Mouse (Mus musculus) intestine, embryonic 15.5 days (tissue): ENCODE measurements around the gene Smarcd3. TPM values are rescaled to one million over a fixed set of nuclear protein-coding genes. Genes with fewer than 3 reads are reported as not detected.
A peak's percentile ranks its signal among the peaks of the same experiment; 100 is the strongest.

ENCODE experiments used
- ATAC-seq: fragments of 200-750 bp; cut with Nextera tagmentation; 2 replicates; pipeline ENCODE4 v1.8.0; 2017; ENCODE audit warnings: moderate TSS enrichment, moderate library complexity
- H3K27ac ChIP-seq: fragments of 300-500 bp; sonication (generic); 2 replicates; pipeline ENCODE4 v1.5.1; 2015; ENCODE audit warnings: mild to moderate bottlenecking, inconsistent platforms
- H3K27me3 ChIP-seq: fragments of 300-500 bp; sonication (generic); replicated peaks from 2 replicates; pipeline ENCODE4 v1.6.1; 2015; ENCODE audit warnings: inconsistent platforms
- H3K36me3 ChIP-seq: fragments of 300-500 bp; sonication (generic); 2 replicates; pipeline ENCODE4 v1.6.1; 2015; ENCODE audit warnings: inconsistent platforms
- H3K4me1 ChIP-seq: fragments of 300-500 bp; sonication (generic); replicated peaks from 2 replicates; pipeline ENCODE4 v1.6.1; 2015; ENCODE audit warnings: inconsistent platforms
- H3K4me2 ChIP-seq: fragments of 300-500 bp; sonication (generic); replicated peaks from 2 replicates; pipeline ENCODE4 v1.6.1; 2015; ENCODE audit warnings: mild to moderate bottlenecking, inconsistent platforms
- H3K4me3 ChIP-seq: fragments of 300-500 bp; sonication (generic); replicated peaks from 2 replicates; pipeline ENCODE4 v1.5.1; 2015; ENCODE audit warnings: inconsistent platforms
- H3K9ac ChIP-seq: fragments of 300-500 bp; sonication (generic); 2 replicates; pipeline ENCODE4 v1.6.1; 2015; ENCODE audit warnings: inconsistent platforms
- H3K9me3 ChIP-seq: fragments of 300-500 bp; sonication (generic); 2 replicates; pipeline ENCODE4 v1.6.1; 2016; ENCODE audit warnings: inconsistent platforms
- WGBS: fragments of 180-500 bp; shearing (Covaris S2); methylation state at CpG from one replicate; pipeline ENCODE4 v1.1.7; 2015; 5-methylcytosine and 5-hydroxymethylcytosine counted together
- polyA plus RNA-seq: library from polyadenylated mRNA; unstranded; fragments of >200 nt; fragmentation: Nextera tagmentation; extraction: Ambion mirVana; gene quantifications from 2 replicates; pipeline ENCODE4 v1.2.1, GENCODE M21; 2015

Gene Smarcd3
- polyA plus RNA-seq, 1 experiment from 2014 or later, result 15.5 TPM

- H3K36me3 ChIP-seq, result no peaks in the 10 kb centered on the region
- no peak overlapping the region for H3K9ac ChIP-seq
- ATAC-seq, result no peak
- 55% methylated on average over 6 of the region's 6 CpGs for WGBS
- H3K4me3 ChIP-seq, result no peak overlapping the region
- H3K4me2 ChIP-seq, result no peak overlapping the region
- H3K27ac ChIP-seq, result no peak overlapping the region
- H3K27me3 ChIP-seq, result no peaks in the 10 kb centered on the region; the same call in 1 of the 2 replicates
- H3K9me3 ChIP-seq, result no peaks in the 10 kb centered on the region
- H3K4me1 ChIP-seq, result no peaks in the 10 kb centered on the region
Observed at GRCm38 (mm10) chr5:24615097-24615496, 9.1 kb downstream of the Smarcd3 start.

GRCm38 (mm10) chr5:24612302-24612649 lies 11.9 kb downstream of the Smarcd3 start:
- no peaks in the 10 kb centered on the region for H3K4me1 ChIP-seq
- ATAC-seq, result no peak
- no peaks in the 10 kb centered on the region for H3K9me3 ChIP-seq
- no peak overlapping the region for H3K9ac ChIP-seq
- H3K4me3 ChIP-seq, result no peak overlapping the region
- H3K4me2 ChIP-seq, result no peak overlapping the region
- no peaks in the 10 kb centered on the region for H3K36me3 ChIP-seq
- no peak overlapping the region for H3K27ac ChIP-seq
- WGBS, result 75% methylated on average over 5 of the region's 5 CpGs
- no peaks in the 10 kb centered on the region for H3K27me3 ChIP-seq

- ATAC-seq, result 0 out of 2 replicates have a peak, but pooled peaks have one; percentile 23
- no peaks in the 10 kb centered on the region for H3K9me3 ChIP-seq
- H3K36me3 ChIP-seq, result no peaks in the 10 kb centered on the region
- H3K4me1 ChIP-seq, result peaks cover under 1% of the 10 kb centered on the region; the same call in 1 of the 2 replicates
- no peak overlapping the region for H3K9ac ChIP-seq
- no peak overlapping the region for H3K4me3 ChIP-seq
- no peak overlapping the region for H3K27ac ChIP-seq
- H3K27me3 ChIP-seq, result no peaks in the 10 kb centered on the region
- WGBS, result 64% methylated on average over 7 of the region's 7 CpGs
- no peak overlapping the region for H3K4me2 ChIP-seq
Observed at GRCm38 (mm10) chr5:24611366-24612301, 12.6 kb downstream of the Smarcd3 start.

GRCm38 (mm10) chr5:24609388-24609787 lies 14.8 kb downstream of the Smarcd3 start:
- no peak overlapping the region for H3K9ac ChIP-seq
- H3K9me3 ChIP-seq, result no peaks in the 10 kb centered on the region
- no peak overlapping the region for H3K27ac ChIP-seq
- no peaks in the 10 kb centered on the region for H3K27me3 ChIP-seq
- no peaks in the 10 kb centered on the region for H3K36me3 ChIP-seq
- ATAC-seq, result no peak
- no peak overlapping the region for H3K4me3 ChIP-seq
- no peak overlapping the region for H3K4me2 ChIP-seq
- H3K4me1 ChIP-seq, result peaks cover 17% of the 10 kb centered on the region
- 21% methylated on average over 5 of the region's 5 CpGs for WGBS

- Histone ChIP-seq H3K4me1 (peaks cover 40% of the 10 kb centered on the region), H3K27ac (0 out of 2 replicates have a peak overlapping the region, but pooled peaks have one; percentile 95), H3K9ac (peak overlapping the region; percentile 89; the same call in 1 of the 2 replicates), H3K36me3 (no peaks in the 10 kb centered on the region), H3K4me3 (no peak overlapping the region), H3K27me3 (no peaks in the 10 kb centered on the region), H3K9me3 (no peaks in the 10 kb centered on the region), H3K4me2 (peak overlapping the region; percentile 87)
- no peak for ATAC-seq
- WGBS, result 37% methylated on average over 14 of the region's 14 CpGs
Observed at GRCm38 (mm10) chr5:24605980-24606665, 18.1 kb downstream of the Smarcd3 start.

- Histone ChIP-seq H3K4me1 (peaks cover 46% of the 10 kb centered on the region), H3K27ac (peak overlapping the region; percentile 95), H3K9me3 (no peaks in the 10 kb centered on the region), H3K4me3 (peak overlapping the region; percentile 79), H3K9ac (peak overlapping the region; percentile 89), H3K4me2 (peak overlapping the region; percentile 87), H3K27me3 (no peaks in the 10 kb centered on the region; the same call in 1 of the 2 replicates), H3K36me3 (no peaks in the 10 kb centered on the region)
- 15% methylated on average over 6 of the region's 6 CpGs for WGBS
- no peak for ATAC-seq
Observed at GRCm38 (mm10) chr5:24605321-24605979, 18.8 kb downstream of the Smarcd3 start.

GRCm38 (mm10) chr5:24604656-24605100 lies 19.5 kb downstream of the Smarcd3 start:
- H3K9ac ChIP-seq, result peak overlapping the region; percentile 89

GRCm38 (mm10) chr5:24604080-24604655 lies 20.0 kb downstream of the Smarcd3 start:
- Histone ChIP-seq H3K9ac (peak overlapping the region; percentile 89), H3K36me3 (no peaks in the 10 kb centered on the region), H3K9me3 (no peaks in the 10 kb centered on the region), H3K27me3 (peaks cover 4% of the 10 kb centered on the region; the same call in 1 of the 2 replicates), H3K4me1 (peaks cover 51% of the 10 kb centered on the region), H3K4me2 (peak overlapping the region; percentile 87), H3K27ac (peak overlapping the region; percentile 95), H3K4me3 (peak overlapping the region; percentile 79)
- ATAC-seq, result 0 out of 2 replicates have a peak, but pooled peaks have one; percentile 0
- 23% methylated on average over 12 of the region's 12 CpGs for WGBS

More at GRCm38 (mm10) chr5:24604656-24605100, 19.5 kb downstream of the Smarcd3 start:
- ATAC-seq, result peak; percentile 79
- WGBS, result under 1% methylated on average over 46 of the region's 46 CpGs
- Histone ChIP-seq H3K4me1 (peaks cover 49% of the 10 kb centered on the region), H3K4me2 (peak overlapping the region; percentile 87), H3K27me3 (no peaks in the 10 kb centered on the region; the same call in 1 of the 2 replicates), H3K36me3 (no peaks in the 10 kb centered on the region), H3K4me3 (peak overlapping the region; percentile 79), H3K9me3 (no peaks in the 10 kb centered on the region), H3K27ac (peak overlapping the region; percentile 95)

- Histone ChIP-seq H3K4me1 (peaks cover 56% of the 10 kb centered on the region), H3K36me3 (no peaks in the 10 kb centered on the region), H3K27me3 (peaks cover 6% of the 10 kb centered on the region; the same call in 1 of the 2 replicates), H3K9me3 (no peaks in the 10 kb centered on the region), H3K9ac (peak overlapping the region; percentile 23; the same call in 1 of the 2 replicates), H3K4me3 (peak overlapping the region; percentile 64; the same call in 1 of the 2 replicates), H3K27ac (peak overlapping the region; percentile 99), H3K4me2 (peak overlapping the region; percentile 87)
- ATAC-seq, result no peak
- WGBS, result 64% methylated on average over 8 of the region's 8 CpGs
Observed at GRCm38 (mm10) chr5:24603431-24604010, 20.7 kb downstream of the Smarcd3 start.

GRCm38 (mm10) chr5:24602751-24603343 lies 21.4 kb downstream of the Smarcd3 start:
- Histone ChIP-seq H3K4me1 (peaks cover 63% of the 10 kb centered on the region), H3K9me3 (no peaks in the 10 kb centered on the region), H3K27me3 (peaks cover 6% of the 10 kb centered on the region; the same call in 1 of the 2 replicates), H3K27ac (peak overlapping the region; percentile 99), H3K36me3 (no peaks in the 10 kb centered on the region), H3K4me3 (peak overlapping the region; percentile 64), H3K9ac (peak overlapping the region; percentile 85), H3K4me2 (peak overlapping the region; percentile 87)
- WGBS, result 3% methylated on average over 16 of the region's 16 CpGs
- peak; percentile 76 for ATAC-seq
